Mouse (Mus musculus): Measurements from ENCODE around the gene Gm49711.

Gm49711 gene

DNA sequence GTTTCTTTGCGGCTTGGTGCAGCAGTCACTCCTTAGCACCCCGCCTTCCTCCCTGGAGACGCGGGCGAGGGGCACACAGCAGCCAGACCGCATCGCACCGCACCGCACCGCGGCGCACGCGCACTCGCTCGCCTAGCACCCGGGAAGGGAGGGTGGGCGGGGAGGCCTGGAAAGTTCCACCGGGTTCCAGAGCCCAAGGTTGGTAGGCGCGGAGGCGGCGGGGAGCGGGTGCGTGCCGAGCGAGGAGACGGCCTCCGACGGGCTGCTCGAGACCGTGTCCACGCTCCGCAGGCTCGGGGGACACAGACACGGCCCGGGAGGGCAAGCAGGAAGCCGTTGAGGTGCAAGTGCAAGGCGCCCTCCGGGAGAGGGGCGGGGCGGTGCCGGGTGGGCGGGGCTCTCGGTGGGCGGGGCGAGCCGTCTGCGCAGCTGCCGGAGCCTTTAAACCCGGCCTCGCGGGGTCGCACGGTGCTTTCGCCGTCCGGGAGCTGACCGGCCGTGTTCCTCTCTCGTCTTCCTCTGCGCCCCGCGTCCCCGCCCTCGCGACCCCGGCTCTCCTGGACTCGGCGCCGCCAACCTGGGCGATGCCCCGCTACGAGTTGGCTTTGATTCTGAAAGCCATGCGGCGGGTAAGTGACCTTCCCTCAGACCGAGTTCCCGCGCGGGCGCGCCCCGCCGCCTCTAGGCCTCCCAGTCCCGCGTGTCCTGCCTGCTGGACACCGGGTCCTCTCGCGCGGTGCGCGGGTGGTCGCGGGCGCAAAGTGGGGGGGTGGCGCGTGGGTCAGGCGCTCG is at the start of gene Gm49711, which contains the start of the genes Mrps6 and Slc5a3:
Gene Gm49711, plus strand, starts transcription at position 465 of the 792 bp plus-strand sequence.
Gene Mrps6, plus strand, starts transcription at position 419 of the 792 bp plus-strand sequence.
Gene Slc5a3, plus strand, starts transcription at position 471 of the 792 bp plus-strand sequence.
- DNase-seq (ENCODE audit: low spot score): peak; percentile 78

DNA sequence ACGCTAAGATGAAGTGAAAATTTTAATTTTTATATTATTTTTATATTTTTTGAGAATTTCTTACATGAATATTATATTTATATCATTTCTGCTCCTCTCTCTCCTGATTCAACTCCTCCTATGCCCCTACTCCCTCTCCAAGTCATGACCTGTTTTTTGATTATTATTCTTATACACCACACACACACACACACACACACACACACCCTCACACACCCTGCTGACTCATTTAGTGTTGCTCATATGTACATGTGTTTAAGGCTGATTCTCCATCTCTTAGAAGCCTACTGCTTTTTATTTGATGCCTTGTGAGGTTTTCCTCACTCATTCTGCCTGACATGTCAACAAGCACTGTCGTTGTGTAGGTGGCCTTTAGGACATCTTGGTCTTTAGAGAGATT is 48.5 kb upstream of the Gm49711 start:
- no peak for DNase-seq (ENCODE audit: low spot score)

DNA sequence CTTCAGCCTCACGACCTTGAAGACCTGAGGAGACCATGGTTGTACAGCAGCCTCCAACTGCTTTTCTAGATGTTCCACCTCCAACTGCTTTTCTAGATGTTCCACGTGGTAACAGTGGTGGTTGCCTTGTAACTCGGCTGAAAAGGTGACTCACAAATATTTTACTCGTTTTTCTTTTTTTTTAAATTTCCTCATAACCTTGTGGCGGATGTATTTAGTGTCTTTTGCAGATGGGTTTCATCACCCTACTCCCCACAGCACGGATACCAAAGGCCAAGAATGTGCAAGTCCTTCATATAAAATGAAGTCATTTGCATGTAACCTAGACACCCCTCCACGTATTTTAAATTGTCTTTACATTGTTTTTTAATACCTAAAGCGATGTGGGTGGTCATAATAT is 41.3 kb upstream of the Gm49711 start:
- no peak for DNase-seq (ENCODE audit: low spot score)

DNA sequence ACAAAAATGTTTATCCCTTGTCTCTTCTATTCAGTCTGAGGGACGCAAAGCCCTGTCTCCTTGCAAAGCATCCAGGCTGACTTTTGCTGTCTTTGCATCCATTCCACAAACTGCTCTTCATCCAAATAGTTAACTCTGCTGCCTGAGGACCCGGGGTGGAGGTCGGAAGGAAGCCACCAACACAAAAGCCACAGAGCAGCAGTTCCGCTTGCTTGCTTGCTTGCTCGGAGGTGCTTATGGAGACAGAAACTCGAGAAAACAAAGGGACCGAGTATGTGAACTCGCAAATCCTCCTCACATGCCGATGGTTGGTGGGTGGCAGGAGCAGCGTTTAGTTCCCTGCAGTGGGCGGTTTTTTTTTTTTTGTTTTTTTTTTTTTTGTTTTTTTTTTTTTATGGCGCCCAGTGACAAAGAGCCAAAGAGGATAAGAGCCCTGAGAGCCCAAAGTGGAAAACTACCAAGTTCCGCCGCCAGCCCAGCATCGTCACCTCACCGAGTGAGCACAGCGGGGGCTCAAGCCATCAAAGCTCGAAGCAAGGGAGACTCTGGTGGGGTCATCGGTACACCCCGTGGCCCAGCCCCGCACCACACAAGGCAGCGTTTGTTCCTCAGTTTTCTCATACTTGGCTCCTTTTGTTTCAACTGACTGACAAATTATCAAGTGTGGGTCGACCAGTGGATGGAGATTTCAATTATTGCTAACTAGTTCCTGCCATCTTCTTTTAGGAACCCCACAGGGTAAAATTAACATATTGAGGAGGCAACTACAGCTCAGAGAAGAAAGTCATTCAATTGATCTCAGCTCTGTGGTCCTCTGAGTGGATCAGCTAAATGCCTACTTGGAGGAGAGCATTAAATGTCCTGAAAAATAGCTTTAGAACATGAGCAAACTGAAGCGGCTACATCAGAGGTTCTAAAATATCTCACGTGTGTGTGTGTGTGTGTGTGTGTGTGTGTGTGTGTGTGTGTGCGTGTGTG is 38.7 kb upstream of the Gm49711 start:
- no peak for DNase-seq (ENCODE audit: low spot score)

DNA sequence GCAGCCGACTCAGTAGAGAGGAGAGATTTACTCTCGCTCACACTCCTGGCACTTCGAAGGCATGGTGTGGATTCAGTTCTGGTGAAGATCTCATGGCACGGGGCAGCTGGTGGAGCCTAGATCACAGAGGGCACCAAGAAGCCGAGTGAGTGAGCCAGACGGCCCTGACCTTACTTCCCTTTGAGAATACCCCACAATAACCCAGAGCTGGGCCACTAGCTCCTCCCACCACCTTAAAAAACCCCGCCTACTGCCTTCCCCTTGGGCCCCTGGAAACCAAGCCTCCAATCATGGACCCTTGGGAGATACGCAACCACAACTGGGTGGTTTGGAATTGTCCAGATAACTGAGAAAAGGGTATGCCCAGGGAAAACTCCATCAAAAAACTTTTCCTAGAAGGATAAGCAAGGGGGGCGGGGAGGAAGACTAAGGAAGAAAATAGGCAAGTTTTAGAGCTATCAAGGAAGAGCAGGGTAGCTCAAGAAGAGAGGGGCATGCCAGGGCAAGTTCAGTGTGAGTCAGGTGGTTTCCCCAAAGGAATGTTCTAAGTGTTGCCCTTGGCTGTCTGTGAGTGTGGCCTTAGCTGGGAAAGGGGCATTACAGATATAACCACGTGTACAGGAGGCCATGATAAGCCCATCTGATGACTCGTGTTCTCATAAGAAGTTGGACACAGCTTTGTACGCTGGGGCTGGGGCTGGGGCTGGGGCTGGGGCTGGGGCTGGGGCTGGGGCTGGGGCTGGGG is 36.3 kb upstream of the Gm49711 start:
- no peak for DNase-seq (ENCODE audit: low spot score)

DNA sequence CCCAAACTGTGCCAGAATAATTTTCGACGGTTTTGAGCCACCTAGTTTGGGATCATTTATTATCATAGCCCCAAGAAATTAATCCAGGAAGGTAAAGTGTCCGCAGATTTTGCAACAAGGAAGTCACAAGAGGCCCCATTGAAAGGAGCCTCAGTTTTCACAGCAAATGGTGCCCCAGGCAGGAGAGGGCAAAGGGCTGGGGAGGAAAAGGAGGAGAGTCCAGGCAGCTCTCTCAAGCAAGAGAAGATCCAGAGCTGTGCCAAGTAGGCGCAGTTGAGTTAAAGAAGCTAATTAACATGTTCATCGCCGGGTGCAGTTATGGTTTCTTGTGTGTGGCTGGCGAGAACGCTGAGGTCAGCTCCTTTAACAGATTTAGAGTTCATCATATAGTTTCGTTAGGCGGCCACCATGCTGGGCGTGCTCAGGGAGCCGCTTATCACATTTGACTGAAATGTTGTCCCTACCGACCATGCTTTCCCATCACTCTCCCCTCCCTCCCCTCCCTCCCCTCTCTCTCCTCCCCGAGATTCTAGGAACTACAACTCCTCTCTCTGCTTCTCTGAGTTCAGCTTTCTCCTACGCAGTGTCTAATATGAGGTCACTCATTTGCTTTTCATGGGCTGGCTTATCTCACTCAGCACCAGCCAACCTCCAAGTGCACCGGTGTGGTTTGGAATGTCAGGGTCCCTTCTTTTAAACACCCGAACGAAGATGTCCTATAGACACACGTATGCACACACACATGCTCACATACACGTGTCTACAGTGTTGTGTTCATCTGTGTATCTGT is 35.4 kb upstream of the Gm49711 start:
- no peak for DNase-seq (ENCODE audit: low spot score)

DNA sequence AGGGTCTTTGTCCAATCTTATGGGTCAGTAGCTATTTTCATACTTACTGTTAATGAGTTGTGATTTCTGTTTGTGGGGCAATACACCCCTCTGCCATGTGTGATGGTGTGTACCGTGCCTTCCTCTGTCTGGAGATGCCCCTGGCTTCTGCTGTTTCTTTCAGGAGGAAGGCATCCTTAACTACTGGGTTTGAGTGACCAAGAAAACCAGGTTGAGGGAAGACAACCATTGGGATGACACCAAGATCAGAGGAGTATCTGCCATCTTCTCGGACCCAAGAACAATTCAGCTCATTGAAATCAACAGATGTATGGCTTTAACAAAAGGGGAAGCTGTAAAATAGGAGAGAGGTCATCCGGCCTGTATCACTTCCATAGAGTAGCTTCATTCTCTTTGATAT is 24.8 kb upstream of the Gm49711 start:
- no peak for DNase-seq (ENCODE audit: low spot score)

DNA sequence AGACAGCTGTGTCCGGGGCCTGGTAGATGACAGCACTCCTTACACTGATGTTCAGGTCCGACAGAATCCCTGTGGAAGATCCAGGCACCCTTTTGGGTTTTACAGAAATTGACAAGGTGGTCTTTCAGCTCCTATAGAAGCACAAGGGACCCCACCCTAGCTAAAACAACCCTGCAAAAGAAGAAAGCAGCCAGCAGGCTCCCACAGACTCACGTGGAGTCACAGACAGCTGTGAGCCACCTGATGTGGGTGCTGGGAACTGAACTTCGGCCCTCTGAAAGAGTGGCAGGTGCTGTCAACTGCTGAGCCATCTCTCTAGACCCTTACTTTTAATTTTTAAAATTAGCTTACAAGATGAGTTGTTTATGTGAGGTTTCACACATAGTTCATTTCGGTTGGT is 23.4 kb upstream of the Gm49711 start:
- DNase-seq (ENCODE audit: low spot score): no peak

DNA sequence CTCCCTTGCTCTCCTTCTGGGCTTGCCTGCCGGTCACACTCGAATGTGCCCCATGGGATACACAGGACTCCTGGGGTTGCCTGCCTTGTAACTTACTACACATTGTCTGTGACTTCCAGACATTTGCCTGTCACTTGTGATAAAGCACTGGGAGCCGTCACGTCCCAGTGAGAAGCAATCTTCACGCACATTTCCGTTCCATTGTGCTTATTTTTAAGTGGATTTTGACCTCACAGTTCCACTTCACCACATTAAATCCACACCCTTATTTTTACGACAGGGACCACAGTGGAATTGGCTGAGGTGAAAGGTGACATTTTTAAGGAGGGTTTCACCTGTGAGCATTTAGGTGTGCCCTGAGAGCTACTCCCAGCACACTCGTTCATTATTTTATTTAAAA is 21.4 kb upstream of the Gm49711 start:
- no peak for DNase-seq (ENCODE audit: low spot score)

DNA sequence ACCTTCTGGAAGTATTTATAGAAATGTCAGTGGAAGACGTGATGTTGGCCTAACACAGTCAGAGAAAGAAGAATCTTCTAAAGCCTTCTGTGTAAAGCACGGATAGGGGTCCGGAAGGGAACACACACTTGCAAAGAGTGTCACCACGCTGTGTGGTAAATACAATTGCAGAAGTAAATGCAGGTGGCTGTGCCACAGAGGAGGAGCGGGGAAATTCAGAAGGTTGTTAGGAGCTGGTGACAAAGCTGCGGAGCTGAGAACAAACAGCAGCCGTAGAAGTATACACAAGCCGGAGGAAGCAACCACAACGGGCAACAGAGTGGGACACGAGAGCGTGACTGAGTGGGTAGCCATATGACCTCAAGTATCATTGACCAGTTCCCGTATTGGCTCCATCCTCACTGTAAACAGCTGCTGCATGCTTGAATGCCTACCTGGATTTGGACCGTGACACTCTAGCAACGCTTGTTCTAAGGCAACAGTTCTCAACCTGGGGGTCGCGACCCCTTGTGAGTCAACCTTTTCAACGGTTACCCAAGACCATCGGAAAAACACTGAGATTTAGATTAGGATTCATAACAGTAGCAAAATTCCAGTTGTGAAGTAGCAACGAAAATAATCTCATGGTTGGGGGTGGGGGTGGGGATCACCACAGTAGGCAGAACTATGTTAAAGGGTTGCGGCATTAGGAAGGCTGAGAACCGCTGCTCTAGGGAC is 20.1 kb upstream of the Gm49711 start:
- no peak for DNase-seq (ENCODE audit: low spot score)

DNA sequence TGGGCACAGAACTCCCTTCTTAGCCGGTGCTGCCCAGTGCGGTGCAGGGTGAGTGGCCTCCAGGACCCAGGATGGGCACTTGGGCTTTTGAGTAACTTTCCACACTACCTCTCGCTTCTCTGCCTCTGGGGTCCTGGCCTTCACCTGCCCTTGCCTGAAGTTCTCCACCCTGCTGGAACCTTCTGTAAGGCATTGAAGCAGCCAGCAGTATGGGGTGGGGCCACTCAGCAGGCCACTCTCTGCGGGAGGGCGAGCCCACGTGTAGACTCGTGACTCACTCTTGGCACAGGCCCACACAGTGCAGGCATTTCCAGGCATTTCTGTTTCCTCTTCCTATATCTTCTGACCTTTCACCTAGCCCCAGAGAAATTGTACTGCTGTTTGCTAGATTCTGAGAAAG is 18.7 kb upstream of the Gm49711 start:
- DNase-seq (ENCODE audit: low spot score): no peak

DNA sequence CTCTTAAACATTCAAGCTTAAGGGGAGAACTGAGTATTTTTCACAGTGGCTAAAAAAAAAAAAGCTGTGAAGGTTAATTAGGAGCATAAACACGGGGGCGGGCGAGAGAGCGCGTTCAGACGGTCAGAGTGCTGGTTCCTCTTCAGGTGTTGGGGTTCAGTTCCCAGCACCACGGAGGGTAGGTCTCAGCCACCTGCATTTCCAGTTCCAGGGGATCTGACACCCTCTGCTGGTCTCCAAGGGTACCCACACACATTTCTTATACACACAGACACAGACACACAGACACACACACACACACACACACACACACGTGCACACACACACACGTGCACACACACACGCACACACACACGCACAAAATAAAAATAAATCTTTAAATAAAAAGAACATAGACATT is 18.1 kb upstream of the Gm49711 start:
- no peak for DNase-seq (ENCODE audit: low spot score)

DNA sequence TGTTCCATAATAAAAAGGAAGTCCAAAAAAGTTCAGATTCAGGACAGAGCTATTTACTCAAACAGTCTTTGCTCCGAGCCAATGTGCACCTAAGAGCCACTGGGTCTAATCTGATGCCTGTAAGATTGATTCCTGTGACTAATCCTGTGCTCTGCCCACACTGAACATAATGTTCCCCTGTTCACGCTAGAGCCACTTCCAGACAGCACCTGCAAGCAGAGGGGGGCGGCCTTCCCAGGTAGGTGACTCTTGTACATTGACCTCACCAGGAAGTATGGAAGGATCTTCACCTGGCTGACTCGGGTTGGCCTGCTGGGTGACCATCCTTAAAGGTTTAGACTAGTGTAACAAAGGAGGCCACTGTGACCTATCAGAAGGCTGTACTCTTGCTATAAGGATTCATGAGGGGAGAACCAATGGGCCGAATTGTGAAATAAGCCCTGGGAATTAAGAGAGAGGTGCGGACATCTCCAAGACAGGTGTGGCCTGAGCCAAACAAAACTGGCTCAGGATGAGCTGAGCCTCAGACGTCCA is 6.3 kb upstream of the Gm49711 start:
- no peak for DNase-seq (ENCODE audit: low spot score)

DNA sequence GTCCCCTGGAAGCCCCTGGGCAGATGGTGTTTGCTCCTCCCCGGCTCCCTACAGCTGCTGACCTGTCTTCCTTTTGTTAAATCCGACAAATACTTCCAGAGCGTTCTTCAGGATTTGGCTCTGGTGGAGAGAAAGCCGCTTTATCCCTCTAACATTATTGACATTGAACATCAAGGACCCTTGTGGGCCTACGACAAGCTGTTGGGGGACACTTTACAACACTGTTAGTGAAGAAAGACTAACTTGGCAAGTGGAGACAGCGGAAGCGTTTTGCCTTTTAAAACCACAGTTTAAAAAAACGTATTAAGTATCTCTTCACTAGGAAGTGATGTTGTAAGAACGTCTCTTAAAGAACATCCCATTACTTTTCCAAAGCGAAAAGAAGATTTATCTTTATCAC is 5.5 kb upstream of the Gm49711 start:
- no peak for DNase-seq (ENCODE audit: low spot score)

DNA sequence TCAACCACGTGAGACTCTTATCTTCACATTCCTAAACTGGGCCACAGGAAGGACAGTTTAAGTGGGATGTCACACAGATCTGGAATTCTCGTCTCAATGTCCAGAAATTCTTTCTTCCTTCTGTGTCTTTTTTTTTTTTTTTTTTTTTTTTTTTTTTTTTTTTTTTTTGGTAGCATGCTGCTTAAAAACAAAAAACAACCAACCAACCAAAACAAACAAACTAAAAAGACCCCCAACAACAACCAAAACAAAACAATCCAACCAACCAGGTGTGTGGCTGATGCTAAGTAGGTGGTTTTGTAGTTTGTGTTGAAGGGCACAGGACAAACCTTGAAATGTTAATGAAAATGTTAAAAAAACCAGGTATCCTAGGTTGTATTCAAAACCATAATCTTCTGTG is 1.4 kb upstream of the Gm49711 start:
- DNase-seq (ENCODE audit: low spot score): no peak

DNA sequence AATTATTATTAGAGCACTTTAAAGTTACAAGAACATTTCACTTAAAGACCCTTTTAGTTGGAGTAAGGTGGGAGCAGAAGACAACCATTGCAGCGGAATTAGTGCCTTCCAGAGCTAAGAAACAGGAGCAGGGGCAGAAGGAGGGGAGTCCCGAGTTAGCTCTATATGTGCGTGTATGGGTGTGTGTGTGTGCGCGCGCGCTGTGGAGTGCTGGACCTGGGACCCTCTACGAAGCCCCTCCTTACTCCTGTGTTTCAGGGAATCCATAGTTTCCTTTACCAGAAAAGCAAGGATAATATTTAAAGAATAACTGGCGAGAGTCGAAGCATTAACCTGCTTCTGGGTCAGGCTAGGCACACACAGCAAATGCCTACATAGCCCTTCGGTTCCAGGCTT is 662 bp upstream of the Gm49711 start:
- peak; percentile 29 for DNase-seq (ENCODE audit: low spot score)

DNA sequence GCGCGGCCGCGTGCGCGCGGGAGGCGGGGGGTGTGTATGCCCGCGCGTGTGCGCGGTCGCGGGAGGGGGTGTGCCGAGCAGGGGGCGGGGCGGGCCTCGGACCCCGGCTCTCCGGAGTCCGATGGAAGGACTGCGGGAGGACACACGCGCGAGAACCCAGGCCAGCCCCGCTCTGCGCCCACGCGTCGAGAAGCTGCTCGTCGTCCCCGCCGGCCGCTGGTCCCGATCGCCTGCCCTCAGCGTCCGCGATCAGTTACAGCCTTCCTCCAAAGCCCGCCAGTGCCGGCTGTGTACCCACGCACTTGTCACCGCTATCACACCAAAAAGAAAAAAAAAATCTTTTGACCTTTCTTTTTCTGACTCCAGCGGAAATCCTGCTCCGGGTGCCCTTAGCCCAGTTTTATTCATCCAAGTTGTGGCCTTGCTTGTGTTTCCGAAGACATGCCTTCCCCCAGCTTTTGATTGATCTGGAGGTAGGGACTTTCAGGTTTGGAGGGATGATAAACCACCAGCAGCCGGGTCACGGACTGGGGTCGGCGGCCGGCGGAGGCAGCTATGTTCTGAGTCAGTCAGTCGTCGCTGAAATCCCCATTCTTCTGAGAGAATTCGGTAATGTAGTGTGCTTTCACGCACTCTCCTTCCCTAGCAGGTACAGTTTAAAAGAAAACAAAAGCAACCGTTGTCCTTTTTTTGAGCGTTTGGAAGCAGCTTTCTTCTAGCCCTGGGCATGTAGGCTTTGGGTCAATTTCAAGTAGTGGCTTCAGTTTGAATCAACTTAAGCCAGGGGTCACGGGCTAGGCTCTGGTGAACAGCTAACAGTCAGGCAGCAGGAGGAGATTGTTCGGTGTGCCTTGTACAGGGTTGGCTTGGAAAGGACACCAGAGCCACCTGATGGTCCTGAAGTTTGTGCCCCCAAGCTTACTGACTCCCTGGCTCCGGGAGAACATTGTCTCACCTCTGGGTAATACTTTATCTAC is 816 bp downstream of the Gm49711 start:
- no peak for DNase-seq (ENCODE audit: low spot score)

DNA sequence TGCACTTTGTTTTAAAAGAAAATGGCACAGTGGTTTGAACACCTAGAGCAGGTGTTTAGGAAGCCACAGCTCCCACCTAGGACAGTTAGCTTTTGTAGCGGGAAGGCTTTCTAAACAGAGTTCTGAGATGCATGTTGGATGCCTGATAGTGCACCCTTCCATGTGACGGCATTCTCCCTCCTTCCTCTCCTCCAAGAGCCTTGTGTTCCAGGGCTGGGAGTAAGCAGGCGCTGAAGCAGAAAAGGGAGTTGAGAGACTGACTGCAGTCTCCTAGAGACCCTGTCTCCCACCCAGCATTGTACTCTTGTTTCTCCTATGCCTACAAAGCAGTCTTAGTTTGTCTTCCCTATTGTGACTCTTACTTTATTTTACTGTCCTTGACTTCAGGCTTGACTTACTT is 2.1 kb downstream of the Gm49711 start:
- DNase-seq (ENCODE audit: low spot score): no peak

DNA sequence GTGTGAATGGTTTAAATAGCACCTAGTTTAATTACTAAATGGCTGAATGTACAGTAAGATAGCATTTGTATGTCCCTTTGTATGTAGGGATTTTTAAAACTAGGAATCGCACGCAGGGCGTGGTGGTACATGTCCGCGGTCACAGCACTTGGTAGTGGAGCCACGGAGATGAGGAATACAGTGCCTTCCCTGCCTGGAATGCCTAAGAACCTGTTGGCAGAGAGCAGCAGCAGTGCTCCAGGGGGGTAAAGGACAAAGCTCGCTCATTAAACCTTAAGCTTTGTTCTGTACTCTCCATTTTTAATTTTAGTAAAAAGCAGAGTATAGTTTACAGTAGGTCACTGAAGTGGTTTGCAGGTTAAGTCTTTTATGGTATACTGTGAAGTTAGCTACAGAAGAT is 3.5 kb downstream of the Gm49711 start:
- DNase-seq (ENCODE audit: low spot score): no peak
